Mouse (Mus musculus) hindbrain, embryonic 12.5 days (tissue): ENCODE measurements around the gene Sval3. TPM values are rescaled to one million over a fixed set of nuclear protein-coding genes. Genes with fewer than 3 reads are reported as not detected.

Source experiments
- ATAC-seq: fragments of 200-750 bp; cut with Nextera tagmentation; 2 replicates; pipeline ENCODE4 v1.8.0; 2017; ENCODE audit warnings: moderate TSS enrichment; ENCODE audit not compliant: low FRiP score
- H3K27ac ChIP-seq: fragments of 300-500 bp; sonication (generic); 2 replicates; pipeline ENCODE4 v1.5.1; 2016; ENCODE audit warnings: mild to moderate bottlenecking
- H3K27me3 ChIP-seq: fragments of 300-500 bp; sonication (generic); 2 replicates; pipeline ENCODE4 v1.6.1; 2016; ENCODE audit warnings: mild to moderate bottlenecking
- H3K36me3 ChIP-seq: fragments of 300-500 bp; sonication (generic); 2 replicates; pipeline ENCODE4 v1.6.1; 2016; ENCODE audit warnings: mild to moderate bottlenecking
- H3K4me1 ChIP-seq: fragments of 300-500 bp; sonication (generic); 2 replicates; pipeline ENCODE4 v1.6.1; 2016
- H3K4me2 ChIP-seq: fragments of 300-500 bp; sonication (generic); replicated peaks from 2 replicates; pipeline ENCODE4 v1.6.1; 2016; ENCODE audit warnings: mild to moderate bottlenecking
- H3K4me3 ChIP-seq: fragments of 300-500 bp; sonication (generic); 2 replicates; pipeline ENCODE4 v1.5.1; 2016; ENCODE audit warnings: mild to moderate bottlenecking
- H3K9ac ChIP-seq: fragments of 300-500 bp; sonication (generic); 2 replicates; pipeline ENCODE4 v1.6.1; 2016; ENCODE audit warnings: mild to moderate bottlenecking, moderate library complexity
- H3K9me3 ChIP-seq: fragments of 300-500 bp; sonication (generic); replicated peaks from 2 replicates; pipeline ENCODE4 v1.6.1; 2016; ENCODE audit warnings: mild to moderate bottlenecking
- WGBS: fragments of 180-500 bp; shearing (Covaris S2); methylation state at CpG from one replicate; pipeline ENCODE4 v1.1.7; 2016; 5-methylcytosine and 5-hydroxymethylcytosine counted together
- polyA plus RNA-seq: library from polyadenylated mRNA; unstranded; fragments of >200 nt; fragmentation: Nextera tagmentation; extraction: Ambion mirVana; gene quantifications from 2 replicates; pipeline ENCODE4 v1.2.1, GENCODE M21; 2016

Sval3 gene
- polyA plus RNA-seq: not detected in 2 replicates

DNA sequence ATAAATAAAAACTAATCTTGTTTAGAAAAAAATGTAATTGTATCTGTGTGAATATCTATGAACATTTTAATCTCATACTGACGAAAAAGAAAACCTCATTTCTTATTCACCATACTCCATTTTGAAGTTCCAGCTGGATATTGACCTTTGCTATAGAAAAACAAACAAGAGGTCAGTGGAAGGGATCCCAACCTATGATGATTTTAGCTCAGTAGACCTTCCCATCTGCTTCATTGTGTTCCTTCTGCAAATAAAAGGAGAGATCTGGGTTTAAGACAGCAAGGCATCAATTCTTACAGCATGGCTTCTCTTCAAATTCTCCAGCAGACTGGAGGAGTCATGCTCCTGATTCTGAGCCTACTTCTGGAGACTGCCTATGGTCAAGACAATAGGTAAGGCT is at the start of gene Sval3:
Sval3 (plus strand) TSS at position 301 of the 400 bp plus-strand sequence.
- H3K27ac ChIP-seq: no peak within 1 kb of the TSS

DNA sequence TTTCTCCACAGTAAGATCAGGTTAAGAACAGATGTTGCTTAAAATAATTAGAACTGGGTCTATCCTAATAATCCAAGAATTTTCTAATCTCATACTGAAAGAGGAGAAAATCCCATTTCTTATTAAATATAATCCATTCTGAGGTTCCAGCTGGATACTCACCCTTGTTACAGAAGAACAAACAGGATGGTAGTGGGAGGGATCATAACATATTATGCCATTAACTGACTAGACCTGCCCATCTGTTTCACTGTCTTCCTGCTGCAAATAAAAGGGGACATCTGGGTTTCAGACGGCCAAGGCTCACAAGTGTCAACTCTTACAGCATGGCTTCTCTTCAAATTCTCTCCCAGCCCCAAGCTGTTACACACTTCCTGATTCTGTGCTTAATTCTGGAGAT is 16.6 kb upstream of the Sval3 start, which contains the start of gene Sval1:
Sval1 (plus strand) TSS at position 301 of the 400 bp plus-strand sequence.
- WGBS: 75% methylated on average over 1 of the region's 1 CpGs
- Histone ChIP-seq H3K36me3 (no peaks in the 10 kb centered on the region), H3K4me3 (no peak within 1 kb of the TSS), H3K27ac (no peak within 1 kb of the TSS), H3K9me3 (no peaks in the 10 kb centered on the region), H3K9ac (no peak within 1 kb of the TSS), H3K27me3 (no peaks in the 10 kb centered on the region), H3K4me2 (no peak within 1 kb of the TSS), H3K4me1 (no peaks in the 10 kb centered on the region)
- no peak for ATAC-seq

More for the DNA sequence above, at the start of gene Sval3:
- Histone ChIP-seq H3K9ac (no peak within 1 kb of the TSS), H3K4me3 (no peak within 1 kb of the TSS), H3K9me3 (no peaks in the 10 kb centered on the region), H3K27me3 (no peaks in the 10 kb centered on the region), H3K4me2 (no peak within 1 kb of the TSS), H3K4me1 (no peaks in the 10 kb centered on the region), H3K36me3 (no peaks in the 10 kb centered on the region)
- WGBS: 74% methylated on average over 1 of the region's 1 CpGs
- no peak for ATAC-seq

Other genes starting within 250 kb of the Sval3 start
- gene Olfr459, start 193.0 kb upstream of the Sval3 start, polyA plus RNA-seq: not detected in 2 replicates
- gene Pip, start 120.6 kb upstream of the Sval3 start, polyA plus RNA-seq: not detected in 2 replicates
- gene Sval2, start 115.2 kb upstream of the Sval3 start, polyA plus RNA-seq: not detected in 2 replicates
- gene Sval1, start 16.5 kb upstream of the Sval3 start, polyA plus RNA-seq: not detected in 2 replicates
- not detected in 2 replicates for gene Sva, start 70.3 kb downstream of the Sval3 start, polyA plus RNA-seq
- gene Tas2r139, start 172.8 kb downstream of the Sval3 start, polyA plus RNA-seq: not detected in 2 replicates
- gene Tas2r144, start 247.2 kb downstream of the Sval3 start, polyA plus RNA-seq: not detected in 2 replicates